Mouse (Mus musculus) thymus, postnatal 10 days (tissue): ENCODE data around the gene Med23.

Experiments
- DNase-seq, 2 experiments: peaks; one replicate each; pipeline ENCODE4 v3.0.0; 2021; ENCODE audit warnings: low spot score in 2 of 2

Gene Med23

GRCm38 (mm10) chr10:24873624-24874023 is 3.8 kb downstream of the Med23 start:
- no peak for DNase-seq

- peak in 1 of 2 experiments; percentile 13 for DNase-seq
These were observed 16.2 kb downstream of the Med23 start for GRCm38 (mm10) chr10:24886008-24886407.

GRCm38 (mm10) chr10:24888343-24888742 is 18.6 kb downstream of the Med23 start:
- DNase-seq, result no peak

GRCm38 (mm10) chr10:24895927-24896326 is 26.1 kb downstream of the Med23 start:
- peak; percentile 8 to 33 for DNase-seq

- no peak for DNase-seq
These were observed 35.8 kb downstream of the Med23 start for GRCm38 (mm10) chr10:24905627-24906026.

- no peak for DNase-seq
These were observed 41.4 kb downstream of the Med23 start for GRCm38 (mm10) chr10:24911199-24911598.

GRCm38 (mm10) chr10:24912576-24912975 is 42.8 kb downstream of the Med23 start:
- DNase-seq, result no peak

- DNase-seq, result no peak
These were observed 45.7 kb downstream of the Med23 start for GRCm38 (mm10) chr10:24915486-24915885.

- DNase-seq, result no peak
These were observed 53.2 kb downstream of the Med23 start for GRCm38 (mm10) chr10:24922977-24923376.

- DNase-seq, result no peak
These were observed 54.5 kb downstream of the Med23 start for GRCm38 (mm10) chr10:24924296-24924695.

GRCm38 (mm10) chr10:24926380-24926779 is 56.6 kb downstream of the Med23 start:
- DNase-seq, result no peak

- no peak for DNase-seq
These were observed 57.4 kb downstream of the Med23 start, which contains the start of gene Arg1 for GRCm38 (mm10) chr10:24926962-24927720. TSS of gene Arg1 (minus strand) at chr10:24927484.

- DNase-seq, result no peak
These were observed 58.3 kb downstream of the Med23 start for GRCm38 (mm10) chr10:24928072-24928471.

- no peak for DNase-seq
These were observed 60.4 kb downstream of the Med23 start for GRCm38 (mm10) chr10:24930143-24930542.

GRCm38 (mm10) chr10:24947871-24948270 is 78.1 kb downstream of the Med23 start:
- DNase-seq, result no peak

GRCm38 (mm10) chr10:24948278-24948677 is 78.5 kb downstream of the Med23 start:
- no peak for DNase-seq

GRCm38 (mm10) chr10:24950223-24950622 is 80.4 kb downstream of the Med23 start:
- no peak for DNase-seq

GRCm38 (mm10) chr10:24951575-24951974 is 81.8 kb downstream of the Med23 start:
- no peak for DNase-seq

- no peak for DNase-seq
These were observed 82.8 kb downstream of the Med23 start for GRCm38 (mm10) chr10:24952549-24952948.

GRCm38 (mm10) chr10:24953876-24954275 is 84.1 kb downstream of the Med23 start:
- DNase-seq, result no peak

- DNase-seq, result no peak
These were observed 88.7 kb downstream of the Med23 start for GRCm38 (mm10) chr10:24958280-24959042.

GRCm38 (mm10) chr10:24959043-24959916 is 89.5 kb downstream of the Med23 start:
- DNase-seq, result no peak
